Mouse (Mus musculus) CD4-positive helper T cell, adult 2 months (primary cell): ENCODE measurements at regions not wholly inside any gene's neighbourhood (a gene's known extent, or its start where the extent isn't known, plus 50 kb on each side); places are given as distances from the start of the nearest gene placed in this dataset.

Source experiments
- DNase-seq: peaks from one replicate; pipeline ENCODE4 v3.0.0-alpha.2; 2012; ENCODE audit warnings: low read depth, missing footprints, low spot score

GRCm38 (mm10) chr1:133549816-133550215, 60.3 kb downstream of the Snrpe start:
- DNase-seq = peak; percentile 30

- DNase-seq = no peak
Observed at GRCm38 (mm10) chr1:133548971-133549370, 61.1 kb downstream of the Snrpe start.

GRCm38 (mm10) chr1:133547541-133547940, 62.5 kb downstream of the Snrpe start:
- no peak for DNase-seq

GRCm38 (mm10) chr1:133544996-133545395, 65.1 kb downstream of the Snrpe start:
- peak; percentile 41 for DNase-seq

GRCm38 (mm10) chr1:133543751-133544150, 66.3 kb downstream of the Snrpe start:
- DNase-seq = no peak

GRCm38 (mm10) chr1:133541996-133542775, 67.9 kb downstream of the Snrpe start:
- DNase-seq = peak; percentile 22

GRCm38 (mm10) chr1:133530698-133531097, 79.4 kb downstream of the Snrpe start:
- no peak for DNase-seq

GRCm38 (mm10) chr1:133529817-133530216, 80.3 kb downstream of the Snrpe start:
- no peak for DNase-seq

- no peak for DNase-seq
Observed at GRCm38 (mm10) chr1:133527651-133528385, 82.3 kb downstream of the Snrpe start.

GRCm38 (mm10) chr1:133522825-133523224, 87.3 kb downstream of the Snrpe start:
- DNase-seq = no peak

- DNase-seq = no peak
Observed at GRCm38 (mm10) chr1:133520652-133521051, 89.4 kb downstream of the Snrpe start.

- DNase-seq = no peak
Observed at GRCm38 (mm10) chr1:133517020-133517419, 92.8 kb upstream of the Sox13 start.

GRCm38 (mm10) chr1:133504116-133504515, 79.9 kb upstream of the Sox13 start:
- no peak for DNase-seq

GRCm38 (mm10) chr1:133503336-133503735, 79.2 kb upstream of the Sox13 start:
- no peak for DNase-seq

- no peak for DNase-seq
Observed at GRCm38 (mm10) chr1:133501016-133501415, 76.8 kb upstream of the Sox13 start.

GRCm38 (mm10) chr1:133492986-133493741, 69.0 kb upstream of the Sox13 start:
- DNase-seq = no peak

GRCm38 (mm10) chr1:133492291-133492985, 68.3 kb upstream of the Sox13 start:
- no peak for DNase-seq

- DNase-seq = no peak
Observed at GRCm38 (mm10) chr1:133491857-133492290, 67.7 kb upstream of the Sox13 start.

- DNase-seq = no peak
Observed at GRCm38 (mm10) chr1:133487171-133487901, 63.2 kb upstream of the Sox13 start.

- DNase-seq = no peak
Observed at GRCm38 (mm10) chr1:133486370-133486769, 62.2 kb upstream of the Sox13 start.

GRCm38 (mm10) chr1:133482891-133483290, 58.7 kb upstream of the Sox13 start:
- no peak for DNase-seq
